Mouse (Mus musculus) CH12F3 (cell line): ENCODE data around the gene Gan.

Source experiments
- in situ Hi-C: fragments of 300-500 bp; cut with MboI; formaldehyde crosslinking; loops from 2 replicates; pipeline ENCODE4 v1.14.3; 2020; ENCODE audit warnings: low sequenced_read_pairs

Gan gene

DNA sequence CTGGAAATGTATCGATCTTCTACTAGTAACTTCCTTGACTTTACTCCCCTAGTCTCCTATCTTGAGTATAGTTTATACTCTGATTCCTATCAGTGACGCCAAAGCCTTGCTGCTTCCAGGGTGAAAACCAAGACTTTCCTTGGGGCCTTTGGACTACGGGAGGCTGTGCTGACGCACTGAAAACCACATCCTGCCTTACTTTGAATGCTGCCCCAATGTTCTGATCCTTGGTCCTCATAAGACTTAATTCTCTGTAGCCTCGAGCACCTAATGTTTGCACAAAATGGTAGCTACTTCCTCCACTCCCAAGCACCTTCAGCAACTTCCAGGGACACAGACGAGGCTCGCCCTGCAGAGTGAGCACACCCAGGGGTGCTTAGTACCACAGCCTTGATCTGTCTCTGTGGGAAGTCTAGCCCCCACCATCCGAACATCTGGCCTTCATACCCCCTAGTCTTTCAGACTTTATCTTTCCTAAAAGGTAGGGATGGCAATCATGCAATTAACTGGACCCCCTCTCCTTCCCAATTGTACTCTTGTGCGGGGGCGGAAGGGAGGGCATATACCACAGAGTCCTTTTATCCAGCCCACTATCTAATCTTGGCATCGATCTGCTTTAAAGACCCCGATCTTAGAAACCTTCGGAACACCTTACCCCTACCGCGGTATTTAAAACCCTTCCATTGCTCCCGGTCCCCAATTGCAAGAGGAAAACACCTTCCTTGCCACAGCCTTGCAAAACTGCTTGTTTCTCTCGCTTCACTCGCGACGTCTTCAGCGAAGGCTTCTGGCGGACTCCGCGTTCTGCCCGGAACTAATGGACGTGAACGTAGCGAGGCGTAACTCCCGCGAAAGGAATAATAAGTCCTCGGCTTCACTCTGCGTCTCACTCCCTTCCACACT is 818 bp upstream of the Gan start:
- in situ Hi-C loops: no loop called here

DNA sequence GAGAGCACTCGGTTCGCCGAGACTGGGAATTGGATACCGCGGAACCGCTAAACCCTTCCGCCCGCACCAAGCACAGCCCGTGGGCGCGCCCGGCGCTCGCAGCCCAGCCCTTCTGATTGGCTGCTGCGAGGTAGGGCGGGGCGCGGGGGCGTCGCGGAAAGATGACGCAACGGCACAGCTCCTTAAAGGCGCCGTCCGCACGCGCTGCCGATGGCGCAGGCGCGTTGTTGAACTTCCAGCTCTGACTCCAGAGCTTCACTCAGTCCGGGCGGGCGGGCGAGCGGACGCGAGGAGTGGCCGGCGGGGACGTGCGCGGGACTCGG is 205 bp upstream of the Gan start:
- in situ Hi-C loops: no loop called here

DNA sequence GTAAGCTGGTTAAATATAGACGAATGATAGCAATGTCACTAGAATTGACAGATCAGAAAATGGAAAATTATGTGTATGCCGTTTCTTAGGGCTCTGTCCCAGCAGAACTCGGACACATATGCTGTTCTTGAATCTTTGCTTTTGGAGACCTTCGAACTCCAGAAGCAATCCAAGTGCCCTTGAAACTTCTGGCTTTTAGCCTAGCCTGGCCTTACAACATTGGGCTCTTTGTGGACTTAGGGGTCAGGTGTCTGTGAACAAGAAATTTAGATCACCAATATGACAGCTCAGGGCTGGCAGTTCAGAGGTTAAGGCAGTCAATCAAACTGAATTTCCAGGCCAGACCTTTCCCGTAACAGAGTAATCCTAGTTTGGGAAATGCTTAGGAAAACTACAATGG is 1.1 kb downstream of the Gan start:
- in situ Hi-C loops: no loop called here

DNA sequence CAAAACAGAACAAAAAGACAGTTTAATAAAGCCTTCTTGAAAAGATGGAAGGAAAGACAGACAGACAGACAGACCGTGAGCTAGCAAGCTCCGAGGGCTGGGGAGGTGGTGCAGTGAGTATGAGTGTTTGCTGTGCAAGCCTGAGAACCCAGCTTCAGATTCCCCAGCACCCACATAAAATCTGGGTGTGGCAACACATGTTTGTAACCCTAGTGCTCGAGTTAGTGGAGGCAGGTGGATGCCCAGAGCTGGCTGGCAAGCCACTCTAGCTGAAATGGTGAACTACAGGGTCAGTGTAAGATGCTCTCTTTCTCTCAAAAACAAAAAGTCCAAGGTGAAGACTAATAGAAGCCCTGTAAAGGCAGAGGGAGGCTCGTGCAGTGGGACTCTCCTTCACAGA is 7.0 kb downstream of the Gan start:
- in situ Hi-C loops: no loop called here

DNA sequence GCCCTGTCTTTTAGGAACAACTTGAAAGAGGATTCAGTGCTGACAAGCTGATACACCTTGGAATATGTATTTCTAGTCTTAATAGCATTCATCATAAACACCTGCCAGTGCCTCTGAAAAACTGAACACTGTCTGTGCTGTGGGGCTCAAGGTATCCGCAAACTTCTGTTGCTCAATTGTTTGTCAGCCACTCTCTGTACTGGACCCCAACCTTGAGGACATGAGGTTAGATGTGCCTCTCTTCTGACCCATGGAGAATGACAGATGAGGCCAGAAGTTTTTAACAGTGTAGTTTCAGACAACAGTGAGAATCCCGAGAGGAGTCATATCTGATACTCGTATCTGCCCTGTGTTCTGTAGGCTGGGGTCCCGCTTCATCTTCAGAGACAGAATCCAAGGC is 7.6 kb downstream of the Gan start:
- in situ Hi-C loops: no loop called here

DNA sequence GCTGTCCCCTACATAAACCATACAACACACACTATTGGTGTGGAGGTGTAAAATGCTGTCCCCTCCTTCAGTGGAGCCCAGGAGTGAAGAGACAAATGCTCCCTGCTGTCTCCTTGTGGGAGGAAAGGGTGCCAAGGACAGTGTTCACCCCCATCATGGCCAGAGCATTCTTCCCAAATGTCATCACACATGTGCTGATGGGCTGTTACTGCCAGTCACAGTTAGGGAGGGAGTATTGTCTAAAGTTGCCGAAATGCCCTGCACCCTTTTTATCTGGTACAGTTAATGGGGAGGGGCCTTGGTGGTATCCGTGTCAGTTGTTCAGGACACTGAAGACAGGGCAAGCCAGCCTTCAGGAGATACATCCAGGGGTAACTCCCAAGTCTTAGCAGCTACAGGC is 8.6 kb downstream of the Gan start:
- in situ Hi-C loops: no loop called here

DNA sequence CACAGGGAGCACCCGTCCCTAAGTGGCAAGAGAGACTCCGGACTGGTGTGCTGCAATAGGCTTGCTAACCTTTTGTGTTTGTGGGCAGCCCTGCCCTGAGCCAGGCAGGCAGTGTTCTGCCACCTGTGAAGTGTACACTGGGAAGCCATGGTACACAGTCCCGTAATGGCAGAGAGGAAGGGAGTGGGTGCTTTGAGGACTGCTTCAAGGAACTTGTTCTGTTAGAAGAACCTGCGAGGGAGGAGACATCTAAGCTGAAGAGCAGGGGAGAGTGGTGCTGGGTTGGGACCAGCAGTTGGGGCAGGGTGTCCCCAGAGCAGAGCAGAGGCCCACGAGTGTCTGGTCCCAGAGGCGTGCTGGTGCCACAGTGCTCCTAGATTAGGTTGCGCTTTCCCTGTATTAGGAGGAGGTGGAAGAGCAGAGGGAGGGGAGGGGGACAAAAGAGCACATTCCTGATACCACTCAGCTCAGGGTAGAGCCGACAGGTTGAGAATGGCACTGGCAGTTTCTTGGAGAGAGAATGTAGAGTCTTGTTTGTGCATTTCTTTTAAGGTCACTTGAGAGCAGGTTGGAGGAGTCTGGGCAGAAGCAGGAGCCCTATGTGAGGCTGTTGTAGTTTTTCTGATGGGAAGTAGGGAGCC is 9.4 kb downstream of the Gan start:
- in situ Hi-C loops: no loop called here

DNA sequence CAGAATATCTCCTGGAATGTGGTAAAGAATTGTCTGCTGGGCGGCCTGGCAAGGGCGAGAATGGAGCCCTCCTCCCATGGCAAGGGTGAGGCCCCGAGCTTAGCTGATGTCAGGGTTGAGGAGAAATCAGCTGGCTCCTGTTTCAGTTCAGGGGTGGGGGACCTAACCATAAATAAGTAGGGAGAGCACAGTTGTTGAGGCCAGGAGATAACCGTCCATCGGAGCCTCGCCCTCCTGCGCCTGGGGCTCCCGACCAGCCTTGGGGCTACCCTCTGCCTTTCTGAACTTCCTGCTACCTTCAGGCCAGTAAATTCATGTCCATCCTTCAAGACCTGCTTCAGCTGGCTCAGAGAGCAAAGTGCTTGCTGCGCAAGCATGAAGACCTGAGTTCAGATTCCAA is 10.4 kb downstream of the Gan start:
- in situ Hi-C loops: no loop called here

DNA sequence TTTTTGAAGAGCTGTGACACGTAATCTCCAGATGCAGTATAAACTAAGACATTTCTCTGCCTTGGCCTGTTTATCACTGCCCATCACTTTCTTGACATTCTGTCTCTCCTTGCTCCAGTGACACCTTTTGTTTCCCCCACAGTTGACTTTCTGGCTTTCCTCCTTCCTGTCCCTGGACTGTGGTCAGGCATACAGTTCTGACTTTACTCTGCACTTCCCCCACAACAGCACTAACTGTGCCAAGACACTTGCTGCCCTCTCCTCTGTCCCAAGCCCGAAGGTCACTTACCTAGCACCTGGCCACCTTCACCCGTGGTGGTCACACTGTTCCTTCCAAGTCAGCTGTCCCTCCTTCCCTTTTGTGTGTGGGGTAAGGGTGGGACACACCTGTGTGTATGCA is 13.9 kb downstream of the Gan start:
- in situ Hi-C loops: no loop called here

DNA sequence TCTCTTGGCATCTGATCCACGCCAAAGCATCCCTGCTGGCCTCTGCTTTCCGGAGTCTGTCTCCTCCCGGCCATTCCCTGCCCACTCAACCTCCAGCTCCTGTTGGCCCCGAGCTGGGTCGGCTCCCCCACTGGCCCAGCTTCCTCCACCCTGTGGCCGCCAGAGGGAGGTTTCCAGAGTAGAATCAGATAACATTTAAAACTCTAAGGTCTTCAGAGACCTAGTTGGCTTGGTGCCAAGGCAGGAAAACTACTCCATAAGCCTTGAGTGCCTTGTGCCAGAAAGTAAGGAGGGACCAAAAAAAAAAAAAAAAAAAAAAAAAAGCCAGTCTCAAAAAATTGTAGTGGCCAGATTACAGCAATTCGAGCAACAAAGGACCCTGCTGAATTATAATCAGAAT is 15.0 kb downstream of the Gan start:
- in situ Hi-C loops: no loop called here

DNA sequence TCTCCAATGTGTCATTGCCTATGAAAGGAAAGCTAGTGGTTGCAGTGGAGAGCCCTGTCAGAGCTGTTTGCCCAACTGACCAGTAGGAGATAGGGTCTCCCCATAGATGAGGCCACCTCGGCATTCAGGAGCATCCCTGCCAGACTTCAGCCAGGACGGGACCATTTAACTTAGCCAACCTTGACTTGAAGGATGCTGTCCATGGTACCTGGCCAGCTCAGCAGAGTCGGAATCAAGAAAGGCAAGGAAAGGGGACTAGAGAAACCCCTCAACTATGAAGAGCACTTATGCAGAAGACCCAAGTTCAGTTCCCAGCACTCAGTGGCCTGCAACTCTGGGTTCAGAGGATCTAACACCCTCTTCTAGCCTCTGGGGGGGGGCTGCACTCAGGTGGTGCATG is 15.8 kb downstream of the Gan start:
- in situ Hi-C loops: no loop called here

DNA sequence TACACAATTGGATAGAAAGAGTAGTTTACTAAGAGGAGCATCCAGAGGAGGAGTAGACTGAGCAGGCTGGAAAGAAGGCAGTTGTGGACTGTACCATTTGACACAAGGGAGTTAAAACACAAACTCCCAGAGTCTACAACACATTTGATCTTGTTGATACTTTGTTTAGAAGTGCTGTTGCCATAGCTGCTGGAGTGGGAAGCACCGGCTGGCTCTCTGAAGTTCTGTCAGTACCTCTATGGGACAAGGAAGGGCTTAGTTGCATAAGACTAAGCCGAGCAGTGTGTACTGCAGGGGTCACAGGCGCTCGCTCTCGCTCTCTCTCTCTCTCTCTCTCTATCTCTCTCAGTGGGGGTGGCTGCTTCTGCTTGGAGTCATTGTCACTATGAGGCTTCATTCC is 16.6 kb downstream of the Gan start:
- in situ Hi-C loops: no loop called here

DNA sequence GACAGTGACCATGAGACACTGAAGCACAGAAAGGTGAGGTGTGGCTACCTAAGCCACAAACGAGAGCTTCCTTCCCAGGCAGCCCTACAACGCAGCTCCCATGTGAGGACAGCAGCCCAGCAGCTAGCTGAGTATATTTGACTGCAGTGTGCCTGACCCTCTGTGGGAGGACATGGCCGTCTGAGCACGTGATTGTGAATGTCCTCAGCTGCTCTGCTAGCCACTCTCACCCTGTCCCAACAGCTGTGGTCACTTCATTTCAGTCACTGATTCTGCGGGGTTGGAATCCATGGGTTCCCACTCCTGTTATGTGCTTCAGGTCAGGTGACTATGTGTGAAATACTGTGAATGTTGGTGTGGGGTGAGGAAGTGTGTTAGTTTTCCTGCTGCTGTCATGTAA is 18.4 kb downstream of the Gan start:
- in situ Hi-C loops: no loop called here

DNA sequence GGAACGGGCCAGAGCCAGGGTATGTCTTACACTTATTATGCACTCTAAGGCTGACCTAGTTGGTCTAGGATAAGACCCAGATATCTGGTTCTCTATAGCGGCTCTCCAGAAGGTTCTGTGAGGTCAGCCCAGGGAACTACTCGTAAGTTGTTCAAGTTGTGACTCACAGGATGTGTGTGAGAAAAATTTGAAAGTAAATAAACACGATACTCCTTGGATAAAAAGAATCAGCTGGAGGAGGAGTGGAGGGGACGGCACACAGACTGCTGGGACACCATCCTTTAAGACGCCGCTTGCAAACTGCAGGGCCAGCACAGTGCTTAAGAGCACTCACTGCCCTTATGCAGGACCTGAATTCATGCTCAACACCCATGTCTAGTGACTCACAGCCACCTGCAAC is 19.3 kb downstream of the Gan start:
- in situ Hi-C loops: no loop called here

DNA sequence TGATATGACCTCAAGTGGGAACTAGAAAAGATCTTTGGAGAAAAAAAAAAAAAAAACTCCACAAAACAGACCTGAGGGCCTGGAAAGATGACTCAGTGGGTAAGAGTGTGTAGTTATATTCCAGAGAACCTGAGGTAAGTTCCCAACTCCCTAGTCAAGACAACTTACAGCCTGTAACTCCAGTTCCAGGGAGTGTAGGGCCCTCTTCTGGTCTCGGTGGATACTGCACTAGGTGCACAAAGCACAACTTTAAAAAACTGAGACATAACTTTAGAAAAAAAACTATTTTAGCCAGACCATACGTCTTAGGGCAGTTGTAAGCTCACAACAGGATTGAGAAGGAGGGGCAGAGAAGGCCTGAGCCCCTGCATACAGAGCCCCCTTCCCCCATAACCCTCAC is 20.1 kb downstream of the Gan start:
- in situ Hi-C loops: no loop called here

DNA sequence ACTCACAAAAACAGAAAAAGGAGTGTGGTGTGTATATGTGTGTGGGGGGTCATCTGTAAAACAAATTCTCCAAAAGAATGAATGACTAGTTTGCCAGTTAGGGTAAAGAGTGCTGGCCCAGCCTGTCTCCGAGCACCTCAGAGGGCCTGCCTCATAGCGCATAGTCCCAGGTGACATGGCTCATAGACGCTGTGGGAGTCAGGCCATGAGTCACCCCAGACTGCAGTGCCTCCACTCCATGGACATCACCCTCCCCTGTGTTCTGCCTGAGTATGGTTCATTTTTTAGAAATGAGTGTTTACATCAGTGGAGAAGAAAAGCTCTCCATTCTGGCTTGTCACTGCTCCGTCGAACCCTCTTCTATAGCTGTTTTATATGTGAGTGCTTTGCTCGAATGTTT is 20.7 kb downstream of the Gan start:
- in situ Hi-C loops: no loop called here

DNA sequence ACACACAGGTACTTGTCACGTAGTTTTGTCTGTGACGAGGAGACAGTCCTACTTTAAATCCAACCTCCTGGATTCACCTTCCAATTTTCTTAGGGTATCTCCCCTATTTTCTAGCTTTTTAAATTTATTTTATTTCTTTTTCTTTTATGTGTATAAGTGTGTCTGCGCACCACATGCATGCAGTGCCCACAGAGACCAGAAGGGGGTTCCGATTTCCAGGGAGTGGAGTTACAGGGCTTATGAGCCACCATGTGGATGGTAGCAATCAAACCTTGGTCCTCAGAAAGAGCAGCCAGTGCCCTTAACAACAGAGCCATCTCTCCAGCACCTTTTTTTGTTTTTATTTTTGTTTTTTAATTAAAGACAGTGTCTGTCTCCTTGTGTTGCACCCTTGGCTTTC is 24.8 kb downstream of the Gan start:
- in situ Hi-C loops: no loop called here

DNA sequence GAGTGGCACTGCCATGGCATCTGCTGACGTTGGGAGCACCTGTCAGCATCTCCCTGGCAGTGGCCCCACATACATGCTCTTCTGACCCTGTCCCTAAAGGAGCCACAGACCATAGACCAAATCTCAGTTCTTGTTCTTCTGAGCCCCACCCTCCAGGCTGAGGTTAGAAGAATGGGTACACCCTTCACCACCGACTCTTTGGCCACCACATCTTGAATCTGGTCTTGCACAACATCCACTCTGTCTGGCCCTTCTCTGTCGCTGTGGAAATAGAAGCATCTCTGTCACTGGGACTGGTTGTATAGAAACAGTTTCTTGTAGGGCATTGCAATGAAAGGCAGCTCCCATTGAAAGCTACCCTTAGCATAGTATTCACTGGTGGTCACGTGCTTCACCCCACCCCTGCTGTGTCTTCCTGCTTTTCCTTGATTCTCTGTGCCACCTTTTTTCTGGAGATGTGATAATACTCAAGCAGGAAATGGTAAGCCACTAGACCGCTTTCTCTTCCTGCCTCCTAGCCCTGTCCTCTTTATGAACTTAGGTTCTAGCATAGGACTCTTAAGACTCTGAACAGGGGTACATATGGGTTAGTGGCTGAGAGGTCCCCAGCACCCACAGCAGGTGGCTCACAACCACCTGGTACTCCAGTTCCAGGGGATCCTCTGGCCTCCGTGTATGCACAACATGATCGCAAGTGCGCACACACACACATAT is 25.9 kb downstream of the Gan start:
- in situ Hi-C loops: no loop called here

DNA sequence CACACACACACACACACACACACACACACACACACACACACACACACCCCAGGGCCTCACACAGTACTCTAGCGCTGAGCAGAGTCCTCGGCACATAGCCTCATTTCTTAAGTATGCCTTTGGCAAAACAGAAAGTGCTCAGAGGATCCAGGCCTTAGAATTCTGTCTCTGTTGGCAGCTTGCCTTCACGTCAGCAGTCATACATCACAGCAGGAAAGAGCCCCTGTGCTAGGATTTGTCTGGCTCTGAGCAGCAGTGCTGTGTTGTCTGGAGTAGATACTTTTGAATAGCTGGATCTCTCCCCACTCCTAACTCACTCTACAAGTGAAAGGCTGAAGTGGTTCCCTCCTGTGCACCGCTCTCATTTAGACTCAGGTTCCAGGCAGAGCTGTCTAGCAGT is 36.4 kb downstream of the Gan start:
- in situ Hi-C loops: no loop called here

DNA sequence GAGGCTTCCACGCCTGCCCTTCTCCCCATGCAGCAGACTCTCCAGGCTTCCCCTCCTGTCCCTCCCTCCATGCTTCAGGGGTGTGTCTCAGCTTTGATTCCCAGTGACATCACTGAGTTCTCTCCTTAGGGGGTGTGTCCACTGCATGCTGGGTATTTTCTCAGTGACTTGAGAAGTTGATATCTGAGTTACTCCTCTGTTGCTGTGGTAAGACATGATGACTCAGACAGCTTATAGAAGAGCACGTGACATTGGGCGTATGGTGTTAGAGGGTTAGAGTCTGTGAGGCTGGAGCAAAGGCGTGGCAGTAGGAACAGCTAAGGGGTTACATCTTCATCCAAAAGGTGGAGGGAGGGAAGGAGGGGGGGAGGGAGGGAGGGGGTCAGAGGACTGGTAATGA is 38.7 kb downstream of the Gan start:
- in situ Hi-C loops: no loop called here

DNA sequence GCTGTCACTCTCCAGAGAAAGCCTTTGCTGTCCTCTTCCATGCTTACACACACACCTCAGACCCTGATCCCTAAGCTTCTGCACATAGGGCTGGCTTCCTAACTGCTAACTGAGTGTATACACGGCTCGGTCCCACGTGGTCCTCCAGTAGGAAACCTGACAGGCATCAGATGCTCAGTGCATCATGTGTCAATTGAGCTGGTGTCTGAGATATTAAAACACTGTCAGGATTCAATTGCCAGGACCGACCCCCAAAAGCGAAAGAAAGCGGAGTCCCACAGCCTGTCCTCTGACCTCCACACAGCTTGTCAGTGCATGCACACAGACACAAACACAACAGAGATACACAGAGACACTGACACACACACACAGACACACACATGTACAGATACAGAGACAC is 39.6 kb downstream of the Gan start:
- in situ Hi-C loops: no loop called here
